Mouse (Mus musculus) kidney, adult 9 months (tissue): Measurements from ENCODE around the gene Sgsm3.

Source experiments
- DNase-seq: peaks from one replicate; pipeline ENCODE4 v3.0.0; 2022

Gene Sgsm3

DNA sequence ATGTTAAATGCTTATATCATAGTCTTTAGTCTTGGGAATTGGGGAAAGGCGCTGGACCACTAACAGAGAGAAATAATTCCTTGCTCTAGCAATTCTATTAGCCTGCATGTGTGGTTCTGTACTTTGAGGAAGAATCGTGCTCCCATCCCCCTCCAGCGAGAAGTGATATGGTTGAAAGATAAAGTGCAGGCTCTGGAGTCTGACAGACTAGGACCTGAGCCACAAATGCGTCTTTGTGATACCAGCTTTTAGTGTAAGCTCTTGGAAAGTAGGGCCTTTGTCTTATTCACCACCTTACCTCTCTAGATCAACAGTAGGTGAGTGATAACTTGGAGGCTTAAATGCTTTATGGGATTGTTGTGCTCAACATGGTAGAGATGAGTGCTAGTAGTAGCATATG lies 3.6 kb downstream of the Sgsm3 start:
- DNase-seq: no peak

DNA sequence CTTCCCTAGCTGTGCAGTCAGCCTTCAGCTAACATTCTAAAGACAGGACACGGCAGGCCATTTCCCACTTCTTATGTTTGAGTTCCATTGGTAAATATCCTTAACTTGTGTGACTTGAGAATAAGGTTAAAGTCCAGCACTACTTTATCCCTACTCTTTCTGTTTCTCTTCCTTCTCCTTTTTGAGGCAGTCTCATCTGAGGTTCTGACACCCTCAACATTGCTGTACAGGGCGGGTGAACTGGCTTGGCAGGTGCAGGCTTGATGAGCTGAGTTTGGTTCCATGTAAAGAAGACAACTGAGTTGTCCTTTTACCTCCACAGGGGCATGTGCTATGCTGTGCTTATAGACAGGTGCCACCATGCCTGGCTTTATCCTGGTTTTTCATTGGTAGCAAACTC lies 5.7 kb downstream of the Sgsm3 start:
- DNase-seq: no peak

DNA sequence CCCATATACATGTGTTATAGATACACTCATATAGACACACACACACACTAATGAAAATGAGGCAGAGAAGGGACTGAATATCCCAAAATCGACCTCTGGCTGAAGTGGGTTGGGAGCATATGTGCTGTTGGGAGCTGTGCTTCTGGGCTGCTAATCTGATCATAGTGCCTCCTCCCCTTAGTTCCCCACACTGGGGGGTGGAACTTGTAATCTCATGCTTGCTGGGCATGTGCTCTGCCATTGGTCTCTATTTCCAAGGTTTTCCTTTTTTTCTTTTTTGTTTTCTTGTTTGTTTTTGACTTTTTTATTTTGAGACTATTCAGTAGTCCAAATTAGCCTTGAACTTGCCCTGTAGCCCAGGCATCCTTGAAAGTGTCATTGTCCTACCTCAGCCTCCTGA lies 10.8 kb downstream of the Sgsm3 start:
- DNase-seq: no peak

DNA sequence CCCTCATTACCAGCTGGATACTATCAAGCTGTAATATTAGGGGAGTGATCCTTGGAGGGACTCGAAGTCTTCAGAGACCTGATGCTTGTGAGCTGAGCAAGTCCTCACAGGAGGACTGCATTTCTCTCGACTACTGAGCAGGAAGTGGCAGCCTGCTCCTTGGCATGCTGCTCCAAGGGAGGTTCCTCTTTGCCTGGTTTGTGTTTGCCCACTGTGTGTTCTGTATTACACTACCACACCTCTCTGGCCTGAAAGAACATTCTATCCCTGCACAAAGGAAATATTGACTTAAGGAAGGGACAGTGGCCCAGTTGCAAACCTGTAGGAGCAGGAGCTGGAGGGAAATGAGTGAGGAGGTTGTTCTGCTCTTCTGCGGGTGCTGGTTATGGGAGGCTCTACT lies 12.1 kb downstream of the Sgsm3 start:
- no peak for DNase-seq

DNA sequence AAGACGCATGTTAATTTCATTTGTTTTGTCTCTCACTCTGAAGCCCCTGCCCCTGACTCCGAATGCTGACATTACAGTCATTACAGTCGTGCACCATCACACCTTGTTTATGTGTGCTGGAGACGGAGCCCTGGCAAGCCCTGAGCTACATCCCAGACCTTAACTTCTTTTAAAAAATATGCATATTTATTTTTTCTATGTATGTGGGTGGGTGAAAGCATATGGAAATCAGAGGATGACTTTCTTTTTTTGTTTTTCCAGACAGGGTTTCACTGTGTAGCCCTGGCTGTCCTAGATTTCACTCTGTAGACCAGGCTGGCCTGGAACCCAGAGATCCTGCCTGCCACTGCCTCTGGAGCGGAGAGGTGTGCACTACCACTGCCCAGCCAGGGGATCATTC lies 17.4 kb downstream of the Sgsm3 start:
- DNase-seq: no peak

DNA sequence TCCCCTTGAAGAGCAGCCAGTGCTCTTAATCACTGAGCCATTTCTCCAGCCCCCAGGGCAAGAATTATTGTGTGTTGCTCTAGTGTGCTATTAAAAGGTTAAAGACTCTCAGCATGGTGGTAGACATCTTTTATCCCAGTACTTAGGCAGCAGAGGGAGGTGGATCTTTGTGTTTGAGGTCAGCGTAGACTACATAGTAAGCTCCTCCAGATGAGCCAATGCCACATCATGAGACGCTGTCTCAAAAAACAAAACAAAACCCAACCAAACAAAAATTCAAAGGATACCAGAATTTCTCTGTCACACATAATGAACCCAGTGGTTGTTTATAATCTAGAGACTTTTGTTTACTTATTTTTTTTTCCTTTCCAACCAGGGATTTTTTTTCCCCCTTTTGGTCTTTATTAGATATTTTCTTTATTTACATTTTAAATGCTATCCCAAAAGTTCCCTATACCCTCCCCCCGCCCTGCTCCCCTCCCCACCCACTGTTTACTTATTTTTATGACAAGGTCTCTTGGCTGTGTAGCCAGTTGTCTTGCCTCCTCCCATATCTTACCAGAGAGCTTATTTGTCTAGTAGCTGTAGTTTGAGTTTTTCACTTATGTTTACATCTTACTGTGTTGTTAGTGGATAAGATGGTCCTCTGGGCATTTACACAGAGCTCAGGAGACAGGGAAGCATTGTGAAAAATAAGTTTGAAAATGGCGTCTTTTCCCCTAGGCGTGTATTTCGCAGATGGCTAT lies 18.7 kb downstream of the Sgsm3 start:
- DNase-seq: no peak

DNA sequence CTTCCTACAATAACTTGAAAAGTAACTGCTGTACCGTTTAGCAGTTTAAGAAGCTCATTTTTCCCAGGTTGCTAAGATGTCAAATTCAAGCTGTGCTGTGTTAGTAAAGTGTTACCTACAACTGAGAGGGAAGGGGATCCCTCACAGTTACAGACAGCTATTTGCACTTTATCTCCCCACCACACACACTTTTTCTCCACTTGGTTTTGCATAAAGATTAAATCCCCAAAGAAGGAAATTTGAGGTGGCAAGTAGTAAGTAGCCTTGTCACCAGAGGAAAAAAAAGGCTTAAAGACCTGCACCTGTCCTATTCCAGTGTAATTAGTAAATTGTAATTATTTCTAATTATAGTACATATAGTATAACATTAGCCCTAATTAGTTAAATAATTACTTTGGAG lies 19.5 kb downstream of the Sgsm3 start:
- DNase-seq: no peak

DNA sequence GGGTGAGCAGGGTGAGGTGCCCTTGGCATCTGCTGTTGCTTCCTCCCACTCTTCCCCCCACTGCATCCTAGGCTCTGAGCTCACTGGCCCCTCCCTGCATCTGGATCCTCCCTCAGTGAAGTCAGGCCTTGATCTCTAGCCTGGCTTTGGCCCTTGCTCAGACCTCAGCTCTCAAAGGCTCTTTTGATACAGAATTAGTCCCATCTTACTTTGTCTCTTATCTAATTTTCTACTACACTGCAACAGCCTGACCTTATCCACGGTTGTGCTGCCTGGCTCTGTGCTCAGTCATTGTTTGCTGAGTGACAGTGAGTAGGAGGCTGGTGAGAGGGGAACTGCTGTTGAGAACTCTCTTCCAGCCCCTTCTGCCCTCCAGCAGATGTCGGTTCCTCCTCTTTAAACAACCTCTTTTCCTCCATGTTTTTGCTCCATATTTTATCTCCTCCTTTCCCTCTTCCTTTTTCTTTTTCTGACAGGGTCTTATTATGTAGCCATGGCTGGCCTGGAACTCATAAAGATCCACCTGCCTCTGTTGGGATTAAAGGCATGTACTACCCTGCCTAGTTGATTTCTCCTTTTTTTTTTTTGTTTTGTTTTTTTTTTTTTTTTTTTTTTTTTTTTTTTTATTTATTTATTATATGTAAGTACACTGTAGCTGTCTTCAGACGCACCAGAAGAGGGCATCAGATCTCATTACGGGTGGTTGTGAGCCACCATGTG lies 23.0 kb downstream of the Sgsm3 start:
- DNase-seq: no peak

DNA sequence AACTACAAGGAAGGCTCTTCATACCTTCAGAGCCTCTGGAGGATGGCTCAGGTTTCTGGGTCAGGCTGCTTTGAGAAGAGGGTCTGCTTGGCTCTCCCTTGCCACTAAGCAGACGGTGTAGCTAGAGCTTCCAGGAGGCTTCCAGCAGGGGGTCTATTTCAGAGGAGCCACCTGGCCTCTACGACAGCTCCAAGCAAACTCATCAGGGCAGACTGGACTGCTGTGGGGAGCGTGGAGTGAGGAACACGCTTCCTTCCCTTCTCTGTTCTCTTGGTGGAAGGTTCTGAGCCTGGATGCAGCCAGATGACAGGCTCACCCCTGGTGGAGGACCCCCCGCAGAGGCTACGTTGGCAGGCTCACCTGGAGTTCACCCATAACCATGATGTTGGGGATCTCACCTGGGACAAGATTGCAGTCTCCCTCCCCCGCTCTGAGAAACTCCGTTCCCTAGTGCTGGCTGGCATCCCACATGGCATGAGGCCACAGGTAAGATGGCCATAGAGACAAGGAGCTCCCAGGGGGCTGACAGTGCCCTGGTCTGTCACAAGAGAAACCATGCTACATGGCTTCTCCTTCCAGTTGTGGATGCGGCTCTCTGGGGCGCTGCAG lies 28.7 kb downstream of the Sgsm3 start:
- DNase-seq: no peak

DNA sequence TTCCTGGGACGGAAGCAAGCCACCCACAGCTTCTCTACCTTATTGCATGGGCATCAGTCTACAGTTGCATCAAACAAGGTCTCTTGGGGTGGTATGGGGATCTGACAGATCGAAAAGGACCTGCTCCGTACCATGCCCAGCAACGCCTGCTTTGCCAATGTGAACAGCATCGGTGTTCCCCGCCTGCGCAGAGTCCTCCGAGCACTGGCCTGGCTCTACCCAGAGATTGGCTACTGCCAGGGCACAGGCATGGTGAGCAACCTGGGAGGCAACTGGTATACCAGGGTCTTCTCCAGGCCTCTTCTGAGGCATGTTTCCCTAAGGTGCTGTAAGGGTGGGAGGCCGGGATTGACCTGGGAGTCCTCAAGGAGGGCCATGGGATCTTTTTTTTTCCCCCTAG lies 29.8 kb downstream of the Sgsm3 start:
- no peak for DNase-seq

DNA sequence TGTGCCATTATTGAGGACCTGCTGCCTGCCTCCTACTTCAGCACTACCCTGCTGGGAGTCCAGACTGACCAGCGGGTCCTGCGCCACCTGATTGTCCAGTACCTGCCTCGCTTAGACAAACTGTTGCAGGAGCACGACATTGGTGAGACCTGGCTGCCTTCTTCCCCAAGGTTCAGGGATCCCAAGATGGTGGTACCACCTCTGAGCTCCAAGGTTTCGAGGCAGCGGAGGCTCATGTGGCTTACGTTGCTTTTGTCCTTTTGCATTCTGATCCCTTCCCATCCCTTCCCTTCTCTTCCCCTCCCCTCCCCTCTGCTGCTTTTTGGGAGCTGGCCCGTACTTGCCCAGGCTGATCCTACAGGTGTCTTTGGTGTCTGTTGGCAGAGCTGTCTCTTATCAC lies 30.3 kb downstream of the Sgsm3 start:
- DNase-seq: no peak

DNA sequence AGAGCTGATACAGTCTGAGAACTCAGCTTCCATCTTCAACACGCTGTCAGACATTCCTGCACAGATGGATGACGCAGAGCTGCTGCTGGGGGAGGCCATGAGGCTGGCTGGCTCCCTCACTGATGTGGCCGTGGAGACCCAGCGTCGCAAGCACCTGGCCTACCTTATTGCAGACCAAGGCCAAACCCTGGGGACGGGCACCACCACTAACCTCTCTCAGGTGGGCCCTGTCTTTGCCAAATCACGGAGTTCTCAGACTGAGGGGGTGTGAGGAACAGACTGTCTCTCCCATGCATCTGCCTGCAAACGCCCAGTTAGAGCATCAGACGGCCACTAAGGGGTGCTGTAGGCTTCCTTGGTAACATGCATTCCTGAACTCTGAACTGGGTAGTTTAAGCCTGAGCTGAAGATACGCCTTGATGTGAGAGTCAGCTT lies 31.1 kb downstream of the Sgsm3 start:
- DNase-seq: peak; percentile 31

DNA sequence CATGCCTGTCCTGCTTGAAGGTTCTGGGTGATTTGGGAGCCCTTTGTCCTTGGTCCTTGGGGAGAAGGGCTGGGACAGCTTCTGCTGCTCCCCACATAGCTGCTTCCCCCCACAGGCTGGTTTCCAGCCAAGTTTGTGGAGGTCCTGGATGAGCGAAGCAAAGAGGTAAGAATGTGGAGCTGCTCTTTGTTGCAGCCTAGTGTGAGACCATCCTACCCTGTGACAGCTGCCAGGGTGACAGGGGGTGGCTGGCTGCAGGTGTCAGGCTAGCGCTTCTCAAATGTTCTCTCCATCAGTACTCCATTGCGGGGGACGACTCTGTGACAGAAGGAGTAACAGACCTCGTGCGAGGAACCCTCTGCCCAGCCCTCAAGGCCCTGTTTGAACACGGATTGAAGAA lies 32.5 kb downstream of the Sgsm3 start:
- DNase-seq: no peak

DNA sequence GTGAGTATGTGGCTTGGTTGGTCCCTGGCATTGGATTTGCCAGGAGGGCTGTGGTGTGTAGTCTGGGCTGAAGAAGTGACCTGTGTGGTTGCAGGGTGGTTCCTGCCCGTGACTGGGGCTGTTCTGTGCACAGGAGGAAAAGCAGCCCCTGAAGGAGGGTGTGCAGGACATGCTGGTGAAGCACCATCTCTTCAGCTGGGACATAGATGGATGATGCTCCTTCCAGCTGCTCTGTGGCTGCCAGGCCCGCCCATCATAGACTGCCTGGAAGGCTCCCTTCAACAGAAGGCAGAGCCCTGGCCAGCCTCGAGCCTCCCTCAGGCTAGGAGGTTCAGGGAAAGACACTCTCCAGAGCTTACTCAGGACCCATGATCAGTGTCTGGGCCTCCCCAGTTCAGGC lies 34.0 kb downstream of the Sgsm3 start:
- DNase-seq: no peak

DNA sequence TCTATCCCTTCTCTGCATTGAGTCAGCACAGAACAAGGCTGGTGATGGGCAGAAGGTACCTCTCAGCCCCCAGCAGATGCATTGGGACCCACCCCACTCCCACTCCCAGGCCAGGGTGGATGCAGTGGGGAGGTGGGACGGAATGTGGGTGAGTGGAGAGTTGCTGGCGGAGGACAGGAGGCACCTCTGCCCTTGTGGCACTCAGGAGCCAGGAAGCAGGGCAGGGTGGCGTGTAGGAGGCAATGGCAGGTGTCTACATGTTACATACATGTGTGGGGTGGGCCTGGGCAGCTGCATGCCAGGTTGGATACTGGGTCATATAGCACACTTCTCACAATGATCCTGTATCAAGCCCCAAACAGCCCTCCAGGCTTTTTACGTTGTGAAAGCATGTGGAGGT lies 34.8 kb downstream of the Sgsm3 start:
- no peak for DNase-seq

DNA sequence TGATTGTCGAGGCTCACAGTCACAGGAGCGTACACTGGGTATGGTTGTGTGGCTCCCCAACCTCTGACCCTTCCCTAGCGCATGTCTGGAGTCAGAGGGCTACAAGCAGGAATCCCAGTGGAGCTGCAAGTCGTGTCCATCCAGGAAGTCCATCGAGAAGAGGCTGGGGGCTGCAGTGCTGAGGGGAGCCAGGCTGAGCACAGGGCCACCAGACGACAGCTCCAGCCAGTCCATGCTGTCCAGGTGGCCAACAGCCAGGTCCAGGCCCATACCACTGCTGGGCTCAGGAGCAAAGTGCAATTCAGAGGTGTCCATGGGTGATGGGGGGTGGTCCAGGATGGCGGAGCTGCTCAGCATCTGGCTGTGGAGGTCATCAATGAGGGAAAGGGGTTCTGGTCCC lies 35.6 kb downstream of the Sgsm3 start:
- no peak for DNase-seq

DNA sequence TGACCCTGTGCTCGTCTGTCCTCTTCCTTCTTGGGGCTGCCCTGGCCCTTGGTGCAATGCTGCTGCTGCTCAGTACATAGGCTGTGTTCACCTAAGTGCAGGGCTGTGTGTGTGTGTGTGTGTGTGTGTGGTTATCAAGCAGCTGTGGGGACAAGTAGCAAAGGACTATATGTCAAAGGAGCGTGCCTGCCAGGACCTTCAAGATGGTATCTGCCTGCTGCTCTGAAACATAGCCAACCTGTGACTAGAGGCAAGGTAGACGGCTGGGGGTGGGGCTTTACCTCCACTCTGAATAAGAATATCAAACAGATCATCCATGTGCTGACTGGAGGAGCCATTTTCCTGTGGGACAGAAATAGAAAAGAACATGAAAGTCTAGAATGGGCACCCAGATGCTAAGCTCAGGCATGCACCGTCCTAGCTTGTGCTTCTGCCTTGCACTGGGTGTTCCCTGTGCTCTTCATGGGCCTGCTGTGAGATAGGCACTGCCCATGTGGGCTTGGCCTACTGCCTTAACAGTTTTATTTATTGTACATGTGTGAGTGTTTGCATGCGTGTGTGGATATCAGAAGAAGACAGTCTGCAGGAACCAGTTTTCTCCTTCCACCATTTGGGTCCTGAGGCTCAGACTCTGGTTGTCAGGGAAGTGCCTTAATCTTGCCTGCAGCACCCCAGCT lies 37.6 kb downstream of the Sgsm3 start:
- no peak for DNase-seq

DNA sequence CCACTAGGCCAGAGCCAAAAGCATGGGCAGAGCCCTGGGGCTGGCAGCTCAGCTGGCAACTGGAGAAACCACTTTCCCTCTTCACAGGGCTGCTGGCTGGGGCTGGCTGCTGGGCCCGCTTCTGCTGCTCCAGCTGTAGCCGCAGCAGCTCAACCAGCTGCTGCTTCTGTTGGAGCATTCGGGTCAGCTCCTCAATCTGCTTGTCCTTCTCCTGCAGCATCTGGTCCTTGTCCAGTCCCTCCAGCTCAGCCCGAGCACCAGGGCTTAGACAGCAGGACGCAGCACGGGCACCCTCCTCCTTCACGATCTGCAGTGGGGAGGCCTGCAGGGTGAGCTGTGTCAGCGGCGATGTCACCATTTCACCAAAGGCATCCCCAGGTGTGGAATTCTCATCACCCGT lies 38.9 kb downstream of the Sgsm3 start:
- DNase-seq: no peak

DNA sequence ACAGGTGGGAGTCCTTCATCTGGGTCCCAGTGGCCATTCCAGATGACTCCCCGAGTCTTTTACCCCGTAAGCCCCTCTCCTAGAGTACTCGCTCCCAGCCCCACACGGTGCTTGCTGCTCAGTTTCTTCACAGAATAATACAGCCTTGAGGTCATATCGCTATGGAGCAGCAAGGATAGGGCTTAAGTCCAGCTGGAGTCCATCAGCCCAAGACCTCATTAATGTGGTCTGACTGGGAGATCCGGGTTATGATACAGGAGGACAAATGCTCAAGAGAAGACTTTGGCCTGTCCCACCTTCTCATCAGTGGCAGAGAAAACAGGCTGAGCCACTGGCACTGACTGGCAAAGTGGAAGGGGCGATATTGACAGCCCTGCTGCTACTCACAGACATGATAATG lies 39.7 kb downstream of the Sgsm3 start:
- DNase-seq: no peak

DNA sequence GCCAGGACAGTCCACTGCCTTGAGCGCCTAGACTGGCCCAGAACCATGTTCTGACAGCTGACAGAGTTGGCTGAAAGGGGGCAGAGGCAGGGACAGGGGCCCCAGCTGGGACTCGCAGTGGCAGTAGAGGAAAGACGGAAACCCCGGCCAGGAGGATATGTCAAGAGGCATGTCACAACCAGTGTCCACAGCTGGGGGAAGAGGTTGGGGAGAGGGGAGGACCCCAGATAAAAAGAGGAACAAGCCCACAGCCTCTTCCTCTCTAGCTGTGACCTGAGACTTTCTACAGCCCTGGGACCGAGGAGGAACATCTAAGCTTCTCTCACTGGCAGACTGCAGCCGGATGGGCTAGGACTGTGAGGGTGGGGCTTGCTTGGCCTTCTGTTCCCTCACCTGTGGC lies 43.8 kb downstream of the Sgsm3 start:
- no peak for DNase-seq

DNA sequence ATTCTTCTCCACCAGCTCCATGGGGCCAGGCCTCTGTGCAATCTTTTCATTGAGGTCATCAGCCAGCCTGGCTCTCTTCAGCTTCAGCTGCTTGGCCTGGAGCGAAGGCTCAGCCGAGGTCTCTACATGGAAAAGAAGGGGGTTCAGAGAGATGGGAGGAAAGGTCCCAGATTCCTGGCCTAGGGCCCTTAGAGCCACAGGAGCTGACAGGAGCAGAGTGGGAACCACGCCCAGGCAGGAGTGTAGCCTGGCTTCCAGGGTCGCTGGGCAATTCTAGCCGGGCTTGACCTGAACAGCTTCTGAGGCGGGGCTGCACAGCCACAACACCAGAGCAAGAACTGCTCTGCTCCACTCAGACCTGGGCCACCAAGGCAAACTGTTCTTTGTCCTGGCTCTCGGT lies 44.9 kb downstream of the Sgsm3 start:
- DNase-seq: no peak

DNA sequence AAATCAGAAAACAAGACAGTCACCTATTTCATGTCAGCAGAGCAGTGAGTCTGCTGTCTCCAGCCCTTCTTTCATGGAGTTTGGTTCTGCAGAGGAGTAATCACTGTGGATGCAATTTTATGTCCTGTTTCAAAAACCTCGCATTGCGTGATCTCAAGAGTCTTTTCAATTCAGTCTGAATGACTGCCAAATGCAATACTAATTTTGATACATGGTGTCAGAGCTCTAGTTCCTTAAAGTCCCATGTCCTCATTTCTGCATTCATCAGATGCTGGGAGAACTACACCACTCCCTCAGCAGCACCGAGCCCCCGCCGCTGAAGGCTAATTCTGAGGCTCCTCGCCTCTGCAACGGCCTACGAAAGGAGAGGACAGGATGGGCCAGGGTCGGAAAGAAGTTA lies 46.3 kb downstream of the Sgsm3 start:
- no peak for DNase-seq

DNA sequence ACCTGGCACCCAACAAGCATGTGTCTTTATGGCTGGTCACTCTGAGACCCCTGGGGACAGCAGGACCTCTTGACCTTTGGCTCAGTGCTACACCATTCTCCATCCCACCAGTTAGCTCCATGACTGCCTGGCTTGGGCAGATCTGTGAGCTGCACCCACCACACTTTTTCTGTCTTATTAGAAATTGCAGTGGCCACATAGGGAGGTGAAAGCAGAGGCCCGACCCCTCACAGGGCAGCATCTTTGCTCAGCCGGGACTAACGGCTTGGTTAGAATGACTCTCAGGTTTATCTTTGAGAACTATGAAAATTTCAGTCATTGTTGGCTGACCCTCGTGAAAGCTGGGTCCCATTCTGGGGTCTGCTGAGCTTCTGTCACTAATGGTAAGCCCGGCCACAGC lies 49.3 kb downstream of the Sgsm3 start:
- DNase-seq: no peak
